Mouse (Mus musculus): Measurements from ENCODE around the gene Hist1h2bk.

The Hist1h2bk gene

GRCm38 (mm10) chr13:22035267-22036148 is at the start of gene Hist1h2bk, which contains the start of gene Hist1h2ah:
Hist1h2bk (plus strand) TSS chr13:22035870.
Hist1h2ah (minus strand) TSS chr13:22035568.
- peak; percentile 79 to 82 for DNase-seq

GRCm38 (mm10) chr13:21992550-21992949 is 43.1 kb upstream of the Hist1h2bk start:
- DNase-seq = no peak

DNA sequence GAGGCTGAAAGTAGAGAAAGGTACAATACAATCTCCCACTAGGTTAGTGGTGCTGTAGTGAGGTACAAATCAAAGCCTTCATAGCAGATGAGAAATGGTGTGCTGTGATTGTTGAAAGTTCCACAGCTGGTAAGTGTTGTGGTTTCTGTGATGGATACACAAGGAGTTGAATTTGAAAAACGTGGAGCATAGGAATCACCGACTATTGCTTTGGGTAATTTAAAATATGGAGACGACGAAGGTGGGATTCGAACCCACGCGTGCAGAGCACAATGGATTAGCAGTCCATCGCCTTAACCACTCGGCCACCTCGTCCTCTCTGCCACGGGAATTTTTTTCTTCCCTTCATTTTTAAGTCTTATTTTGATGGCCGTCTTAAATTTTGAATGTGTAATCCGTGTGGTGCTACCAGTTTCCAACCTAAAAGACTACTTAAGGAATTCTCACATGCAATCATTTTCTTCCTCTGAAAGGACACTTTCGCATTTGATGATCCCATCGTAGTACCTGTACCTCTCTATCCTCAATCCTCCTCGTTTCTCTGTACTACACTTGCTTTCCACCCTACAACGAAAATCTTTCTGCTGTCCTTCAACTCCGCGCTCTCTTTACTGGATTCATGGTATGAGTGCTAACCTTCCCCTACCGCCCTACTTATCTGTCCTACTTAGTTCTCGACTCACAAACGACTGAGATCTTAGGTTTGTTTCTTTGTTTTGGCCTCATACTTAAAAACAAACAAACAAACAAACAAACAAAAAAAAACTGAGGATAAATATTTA is 41.5 kb upstream of the Hist1h2bk start:
- DNase-seq = peak; percentile 48

DNA sequence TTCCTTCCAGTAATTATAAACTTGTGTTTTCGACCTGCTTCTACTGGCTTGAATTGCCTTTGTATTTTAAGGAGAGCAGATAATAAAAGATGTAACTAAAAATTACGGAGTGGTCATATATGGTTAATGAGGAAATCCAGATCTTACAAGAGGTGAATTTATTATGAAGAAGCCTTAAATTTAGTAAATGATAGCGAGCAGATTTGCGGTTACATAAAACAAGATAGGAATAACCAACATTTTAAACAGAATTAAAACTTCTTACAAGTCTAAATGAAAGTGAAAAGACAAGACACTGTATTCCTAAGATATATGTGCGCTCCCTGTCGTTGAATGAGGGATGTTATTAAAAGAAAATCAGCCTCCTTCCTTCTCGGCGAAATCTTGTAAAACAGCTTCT is 40.8 kb upstream of the Hist1h2bk start:
- DNase-seq = no peak

DNA sequence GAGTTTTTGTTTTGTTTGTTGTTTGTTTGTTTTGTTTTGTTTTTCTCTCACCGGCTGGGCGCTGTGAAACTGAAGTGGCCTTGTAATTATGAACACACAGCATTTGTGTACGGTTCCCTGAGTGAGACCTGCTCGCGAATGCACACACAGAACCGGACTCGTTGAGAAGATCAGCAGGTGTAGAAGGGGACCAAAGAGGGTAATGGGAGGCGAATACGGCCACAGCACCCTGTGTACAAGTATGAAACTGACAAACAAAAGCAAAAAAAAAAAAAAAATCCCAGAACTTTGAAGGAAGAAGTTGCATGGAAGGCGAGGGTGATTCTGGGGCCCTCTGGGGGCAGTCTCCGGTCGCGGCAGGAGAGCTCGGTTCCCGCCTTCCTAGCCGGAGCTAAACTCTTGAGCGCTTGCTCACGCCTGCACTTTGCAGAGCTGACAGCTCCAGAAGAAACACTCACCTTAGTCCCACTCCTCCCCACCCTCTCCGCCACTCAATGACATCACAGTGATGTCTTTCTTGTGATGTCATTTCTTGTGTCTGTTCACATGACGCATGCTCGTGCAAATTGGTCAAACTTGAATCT is 40.2 kb upstream of the Hist1h2bk start:
- DNase-seq = peak; percentile 43 to 45

DNA sequence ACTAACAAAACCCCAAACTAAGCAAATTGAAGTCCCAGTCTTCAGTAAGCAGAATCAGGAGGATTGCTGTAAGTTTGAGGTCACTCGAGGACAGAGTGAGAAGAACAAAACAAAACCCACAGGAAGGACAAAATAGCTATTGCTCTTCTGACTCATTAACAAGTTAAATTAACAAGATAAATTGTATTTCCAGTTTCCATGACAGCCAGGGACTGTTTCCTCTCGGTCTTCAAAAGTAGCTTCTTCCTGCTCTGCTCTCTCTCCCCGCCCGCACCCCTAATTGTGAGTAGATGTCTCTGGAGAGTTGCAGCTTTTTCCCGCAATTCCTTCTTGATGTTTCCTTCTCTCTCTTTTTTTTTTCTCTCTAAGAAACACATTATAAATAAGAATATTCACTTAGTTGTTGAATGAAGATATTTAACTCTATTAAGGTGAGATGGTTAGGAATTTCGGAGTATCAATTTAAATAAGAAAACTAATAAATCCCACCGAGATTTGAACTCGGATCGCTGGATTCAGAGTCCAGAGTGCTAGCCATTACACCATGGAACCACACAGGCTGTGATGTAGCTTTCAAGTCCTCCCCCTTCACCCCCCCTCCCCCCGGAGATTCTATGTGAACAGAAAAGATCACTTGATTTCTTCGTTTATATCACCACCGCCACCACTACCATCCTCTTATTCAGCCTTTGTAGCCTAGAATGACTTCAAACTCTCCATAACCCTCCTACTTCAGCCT is 39.4 kb upstream of the Hist1h2bk start:
- no peak for DNase-seq

GRCm38 (mm10) chr13:21996840-21997185 is 38.9 kb upstream of the Hist1h2bk start:
- DNase-seq = no peak

DNA sequence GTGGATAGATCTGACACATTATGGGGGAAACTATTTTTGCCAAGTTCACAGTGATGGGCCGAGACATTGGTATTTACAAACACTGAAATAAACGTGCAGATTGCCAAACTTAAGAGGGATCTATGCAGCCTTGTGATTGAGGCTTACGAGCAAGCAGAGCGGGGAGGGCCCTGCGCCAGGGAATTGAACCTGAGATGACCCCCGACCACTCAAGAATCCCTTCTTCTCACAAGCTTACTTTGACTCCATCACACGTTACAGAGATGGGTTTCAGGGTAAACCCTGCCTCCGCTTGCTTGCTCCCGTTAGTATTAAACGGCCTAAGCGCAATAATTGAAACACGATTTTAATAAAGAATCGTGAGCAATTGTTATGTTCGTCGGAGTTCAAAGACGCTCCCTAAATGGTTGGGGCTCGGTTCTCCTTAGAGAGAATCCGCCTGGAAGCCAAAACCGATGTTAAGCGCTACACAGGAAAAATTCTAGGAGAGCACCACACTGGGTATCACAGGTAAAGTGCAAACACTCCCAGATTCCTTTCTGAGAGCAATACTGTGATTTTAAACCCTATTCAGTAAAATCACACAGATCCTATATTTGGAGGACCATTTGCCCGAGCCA is 38.4 kb upstream of the Hist1h2bk start:
- DNase-seq = no peak

- no peak for DNase-seq
These were observed 37.8 kb upstream of the Hist1h2bk start for GRCm38 (mm10) chr13:21997821-21998220.

GRCm38 (mm10) chr13:21998412-21998811 is 37.3 kb upstream of the Hist1h2bk start:
- no peak for DNase-seq

DNA sequence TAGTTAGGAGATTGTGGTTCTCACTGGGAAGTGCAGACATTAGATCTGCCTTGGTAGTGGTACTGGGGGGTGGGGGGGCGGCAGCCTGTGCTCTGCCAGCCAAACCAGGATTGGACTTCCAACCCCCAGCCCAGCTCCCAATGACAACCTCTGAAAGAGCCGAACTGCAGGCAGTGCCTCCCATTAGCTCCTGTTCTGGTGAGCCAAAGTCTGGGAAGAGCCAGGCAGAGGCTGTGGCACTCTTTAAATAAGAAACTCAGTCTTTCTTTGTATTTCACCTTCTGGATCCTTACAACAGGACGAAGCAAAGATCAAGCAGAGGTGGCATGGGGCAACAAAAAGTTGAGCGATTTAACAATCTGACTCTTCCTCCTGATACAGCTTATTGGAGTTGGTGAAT is 36.5 kb upstream of the Hist1h2bk start:
- DNase-seq = no peak

DNA sequence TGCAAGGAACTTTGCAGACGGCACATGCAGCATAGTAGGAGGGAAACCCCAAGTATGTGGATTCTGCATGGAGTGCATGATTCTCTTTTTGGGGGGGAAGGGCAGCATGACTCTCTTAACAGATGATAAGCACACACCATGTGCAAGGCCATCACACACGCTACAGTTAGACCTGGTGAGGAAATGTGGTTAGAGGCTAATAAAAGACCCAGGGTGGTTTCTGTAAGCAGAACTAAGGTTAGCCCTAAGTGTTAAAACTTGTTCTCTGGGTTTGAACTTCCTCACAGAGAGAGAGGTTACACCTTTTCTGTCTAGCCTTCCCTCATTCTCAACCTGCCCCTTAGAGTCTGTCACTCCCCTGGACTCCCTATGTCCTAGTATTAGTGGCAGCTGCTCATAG is 34.3 kb upstream of the Hist1h2bk start:
- DNase-seq = no peak

DNA sequence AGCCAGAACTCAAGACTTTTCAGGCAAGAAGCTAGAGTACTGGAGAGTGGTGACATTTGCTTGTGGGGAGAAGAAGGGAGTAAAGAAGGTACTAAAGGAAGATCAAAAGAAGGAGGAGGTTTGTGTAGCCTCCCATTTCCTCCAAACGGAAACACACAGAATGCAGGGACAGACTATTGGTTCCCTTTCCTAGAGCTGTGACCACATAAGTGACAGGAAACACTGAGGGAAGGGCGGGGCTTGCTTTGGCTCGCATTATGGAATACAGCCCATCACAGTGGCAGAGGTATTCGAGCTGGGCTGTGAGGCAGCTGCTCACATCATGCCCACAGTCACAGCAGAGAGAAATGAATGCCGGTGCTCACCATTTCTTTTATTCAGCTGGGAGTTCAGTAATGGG is 33.8 kb upstream of the Hist1h2bk start:
- DNase-seq = peak in 1 of 2 experiments; percentile 29

DNA sequence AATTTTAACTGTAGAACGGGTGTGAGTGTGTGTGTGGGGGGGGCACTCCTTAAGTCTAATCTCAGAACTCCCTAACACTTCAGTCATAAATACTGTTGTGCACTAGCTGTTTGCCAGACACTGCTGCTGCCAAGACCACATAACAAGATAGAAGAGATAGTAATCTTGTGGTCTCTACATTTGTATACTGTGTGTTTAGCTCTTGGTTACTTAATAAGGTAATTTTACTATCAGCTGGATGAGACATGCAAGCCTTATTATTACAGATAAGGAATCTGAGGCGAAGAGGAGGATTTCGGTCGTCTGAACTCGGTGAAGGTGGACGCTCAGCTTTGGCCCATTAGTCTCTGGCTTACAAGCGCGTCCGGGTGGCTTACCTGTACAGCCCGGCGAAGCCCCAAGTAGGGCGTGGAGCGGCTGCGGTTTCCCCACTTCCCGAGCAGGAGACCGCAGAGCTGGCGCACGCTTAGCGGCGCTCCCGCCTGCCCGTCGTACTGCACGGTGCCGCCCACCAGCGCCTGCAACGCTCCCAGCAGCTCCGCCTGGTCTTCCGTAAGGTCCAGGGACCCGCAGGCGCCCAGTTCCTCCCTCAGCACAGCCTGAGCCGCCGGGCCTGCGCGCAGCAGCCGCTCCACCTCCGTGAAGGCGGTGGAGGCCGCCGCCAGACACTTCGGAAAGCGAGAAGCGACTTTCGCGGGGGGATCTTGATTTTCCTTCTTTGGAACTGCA is 29.9 kb upstream of the Hist1h2bk start:
- DNase-seq = peak; percentile 68 to 75

GRCm38 (mm10) chr13:22006334-22007120 is 29.1 kb upstream of the Hist1h2bk start:
- DNase-seq = peak; percentile 75 to 77

DNA sequence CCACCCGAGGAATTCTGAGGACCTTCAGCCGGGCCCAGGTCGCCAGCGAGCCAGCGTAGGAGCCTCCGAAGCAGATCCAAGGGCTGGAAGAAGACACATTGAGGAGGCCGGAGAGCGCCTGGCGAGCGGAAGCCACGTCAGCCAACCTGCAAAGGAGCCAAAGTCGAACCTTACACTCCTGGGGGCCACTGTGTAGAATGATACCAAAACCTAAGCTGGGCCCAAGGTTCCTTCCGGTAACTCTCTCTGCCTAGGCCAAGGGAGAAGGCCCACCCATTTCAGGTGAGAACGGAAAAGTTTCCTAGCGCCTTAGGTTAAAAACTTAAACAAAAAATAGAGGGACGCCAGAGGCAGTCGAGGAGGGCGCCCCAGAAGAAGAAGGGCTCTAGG is 28.6 kb upstream of the Hist1h2bk start:
- DNase-seq = no peak

GRCm38 (mm10) chr13:22007872-22008271 is 27.8 kb upstream of the Hist1h2bk start:
- no peak for DNase-seq

- DNase-seq = no peak
These were observed 27.0 kb upstream of the Hist1h2bk start for GRCm38 (mm10) chr13:22008707-22009106.

DNA sequence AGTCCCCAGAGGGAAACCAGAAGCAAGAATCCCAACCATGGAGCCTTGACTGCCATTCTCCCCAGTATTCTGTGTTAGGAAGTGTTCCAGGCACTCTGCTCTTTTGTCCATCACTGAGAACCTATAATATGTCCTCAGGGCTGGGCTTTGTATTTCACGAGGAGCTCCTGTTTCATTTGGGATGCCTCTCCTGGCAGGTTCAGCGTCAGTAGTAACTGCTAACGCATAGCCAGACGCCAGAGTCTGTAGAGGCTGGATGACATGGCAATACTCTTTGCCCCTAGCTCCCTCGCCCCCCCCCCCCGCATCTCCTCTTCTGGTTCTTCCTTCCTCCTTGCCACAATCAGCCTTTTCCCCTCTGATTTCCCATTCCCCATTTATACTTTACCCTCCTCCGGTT is 26.0 kb upstream of the Hist1h2bk start, which contains the start of gene Prss16:
Gene Prss16, minus strand, starts transcription at position 101 of the 400 bp plus-strand sequence.
- DNase-seq = no peak

GRCm38 (mm10) chr13:22013716-22014115 is 22.0 kb upstream of the Hist1h2bk start:
- DNase-seq = no peak

DNA sequence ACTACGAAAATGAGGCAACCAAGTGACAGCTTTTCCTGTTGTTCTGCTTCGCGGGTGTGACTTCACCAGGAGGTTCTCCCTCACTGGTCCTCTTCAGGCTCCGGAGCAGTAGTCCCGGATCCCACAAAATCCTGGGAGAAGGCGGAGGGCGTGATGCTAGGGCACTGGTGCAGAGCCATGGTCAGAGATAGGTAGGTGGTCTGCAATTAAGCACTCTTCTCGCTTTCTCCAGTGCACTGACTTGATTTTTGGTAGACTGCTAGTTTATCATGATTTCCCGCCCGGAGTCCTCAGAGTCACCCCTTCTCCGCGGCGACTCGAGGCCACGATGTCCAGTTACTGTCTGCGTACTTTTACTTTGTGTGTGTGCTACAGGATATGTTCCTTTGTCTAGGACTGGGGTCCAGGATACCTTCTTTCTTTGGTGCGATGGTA is 21.2 kb upstream of the Hist1h2bk start:
- DNase-seq = no peak

All from thymus, postnatal 36 days (tissue).